Mouse (Mus musculus) stomach, embryonic 16.5 days (tissue): ENCODE results near the gene Ube2c. TPM values are rescaled to one million over a fixed set of nuclear protein-coding genes. Genes with fewer than 3 reads are reported as not detected.
A peak's percentile ranks its signal among the peaks of the same experiment; 100 is the strongest.

Experiments
- ATAC-seq: fragments of 200-750 bp; cut with Nextera tagmentation; 2 replicates; pipeline ENCODE4 v1.8.0; 2017; ENCODE audit warnings: moderate number of reproducible peaks, moderate TSS enrichment; ENCODE audit not compliant: insufficient read depth, low FRiP score
- H3K27ac ChIP-seq: fragments of 300-500 bp; sonication (generic); 2 replicates; pipeline ENCODE4 v1.5.1; 2014; ENCODE audit warnings: low read length
- H3K27me3 ChIP-seq: fragments of 300-500 bp; sonication (generic); 2 replicates; pipeline ENCODE4 v1.6.1; 2014; ENCODE audit warnings: low read length, control low read depth, mixed read lengths; ENCODE audit not compliant: control insufficient read depth, insufficient read depth
- H3K36me3 ChIP-seq: fragments of 300-500 bp; sonication (generic); 2 replicates; pipeline ENCODE4 v1.6.1; 2014; ENCODE audit warnings: low read length; ENCODE audit not compliant: control insufficient read depth, insufficient read depth
- H3K4me1 ChIP-seq: fragments of 300-500 bp; sonication (generic); 2 replicates; pipeline ENCODE4 v1.6.1; 2014; ENCODE audit warnings: low read length, control low read depth, mixed read lengths; ENCODE audit not compliant: control insufficient read depth, insufficient read depth
- H3K4me2 ChIP-seq: fragments of 300-500 bp; sonication (generic); 2 replicates; pipeline ENCODE4 v1.6.1; 2014; ENCODE audit warnings: low read depth, low read length, mixed read lengths
- H3K4me3 ChIP-seq: fragments of 300-500 bp; sonication (generic); replicated peaks from 2 replicates; pipeline ENCODE4 v1.5.1; 2014; ENCODE audit warnings: mild to moderate bottlenecking, low read length
- H3K9ac ChIP-seq: fragments of 300-500 bp; sonication (generic); 2 replicates; pipeline ENCODE4 v1.6.1; 2014; ENCODE audit warnings: low read length
- H3K9me3 ChIP-seq: fragments of 300-500 bp; sonication (generic); replicated peaks from 2 replicates; pipeline ENCODE4 v1.6.1; 2016; ENCODE audit warnings: low read length, control low read depth; ENCODE audit not compliant: control insufficient read depth
- WGBS: fragments of 180-500 bp; shearing (Covaris S2); extraction: QIAGEN DNeasy Blood & Tissue Kit; methylation state at CpG from one replicate; pipeline ENCODE4 v1.1.7; 2014; 5-methylcytosine and 5-hydroxymethylcytosine counted together
- polyA plus RNA-seq: library from polyadenylated mRNA; unstranded; fragments of >200 nt; fragmentation: Nextera tagmentation; extraction: Ambion mirVana; gene quantifications from 2 replicates; pipeline ENCODE4 v1.2.1, GENCODE M21; 2015

Ube2c gene
- polyA plus RNA-seq, 1 experiment from 2014 or later = 335 TPM

GRCm38 (mm10) chr2:164773229-164773988 is 3.7 kb downstream of the Ube2c start:
- 76% methylated on average over 14 of the region's 14 CpGs for WGBS
- Histone ChIP-seq H3K27ac (peak overlapping the region; percentile 25), H3K4me3 (no peak overlapping the region), H3K4me2 (no peak overlapping the region), H3K9me3 (no peaks in the 10 kb centered on the region), H3K36me3 (peaks cover 6% of the 10 kb centered on the region; the same call in 1 of the 2 replicates), H3K4me1 (peaks cover 30% of the 10 kb centered on the region), H3K27me3 (no peaks in the 10 kb centered on the region), H3K9ac (no peak overlapping the region)
- no peak for ATAC-seq

GRCm38 (mm10) chr2:164773989-164774364 is 4.3 kb downstream of the Ube2c start:
- no peak for ATAC-seq
- Histone ChIP-seq H3K4me1 (peaks cover 30% of the 10 kb centered on the region), H3K4me2 (no peak overlapping the region), H3K27ac (peak overlapping the region; percentile 25), H3K9me3 (no peaks in the 10 kb centered on the region), H3K36me3 (peaks cover 6% of the 10 kb centered on the region; the same call in 1 of the 2 replicates), H3K27me3 (no peaks in the 10 kb centered on the region), H3K9ac (no peak overlapping the region), H3K4me3 (no peak overlapping the region)
- 59% methylated on average over 5 of the region's 5 CpGs for WGBS

GRCm38 (mm10) chr2:164776130-164776529 is 6.4 kb downstream of the Ube2c start:
- ATAC-seq = no peak
- Histone ChIP-seq H3K27ac (no peak overlapping the region), H3K9ac (no peak overlapping the region), H3K36me3 (peaks cover 6% of the 10 kb centered on the region; the same call in 1 of the 2 replicates), H3K4me1 (peaks cover 18% of the 10 kb centered on the region), H3K4me2 (no peak overlapping the region), H3K9me3 (no peaks in the 10 kb centered on the region), H3K27me3 (no peaks in the 10 kb centered on the region), H3K4me3 (no peak overlapping the region)
- WGBS = 75% methylated on average over 6 of the region's 6 CpGs

GRCm38 (mm10) chr2:164776801-164777200 is 7.1 kb downstream of the Ube2c start:
- Histone ChIP-seq H3K4me2 (no peak overlapping the region), H3K9ac (no peak overlapping the region), H3K27ac (no peak overlapping the region), H3K9me3 (no peaks in the 10 kb centered on the region), H3K4me3 (no peak overlapping the region), H3K27me3 (no peaks in the 10 kb centered on the region), H3K36me3 (peaks cover 6% of the 10 kb centered on the region; the same call in 1 of the 2 replicates), H3K4me1 (peaks cover 11% of the 10 kb centered on the region)
- no peak for ATAC-seq
- whole genome bisulfite sequencing = 50% methylated on average over 17 of the region's 17 CpGs

- no peak overlapping the region for H3K4me3 ChIP-seq
- peaks cover 6% of the 10 kb centered on the region for H3K4me1 ChIP-seq
- 77% methylated on average over 30 of the region's 30 CpGs for WGBS
- no peaks in the 10 kb centered on the region for H3K9me3 ChIP-seq
- H3K36me3 ChIP-seq = peaks cover 6% of the 10 kb centered on the region; the same call in 1 of the 2 replicates
- H3K9ac ChIP-seq = no peak overlapping the region
- no peaks in the 10 kb centered on the region for H3K27me3 ChIP-seq
- H3K27ac ChIP-seq = no peak overlapping the region
- ATAC-seq = no peak
- no peak overlapping the region for H3K4me2 ChIP-seq
These were observed 7.7 kb downstream of the Ube2c start for GRCm38 (mm10) chr2:164777246-164778014.

- Histone ChIP-seq H3K9me3 (no peaks in the 10 kb centered on the region), H3K9ac (no peak overlapping the region), H3K36me3 (peaks cover 4% of the 10 kb centered on the region; the same call in 1 of the 2 replicates), H3K4me1 (peaks cover 6% of the 10 kb centered on the region), H3K27me3 (no peaks in the 10 kb centered on the region), H3K4me3 (no peak overlapping the region), H3K4me2 (no peak overlapping the region), H3K27ac (no peak overlapping the region)
- ATAC-seq = no peak
- WGBS = 91% methylated on average over 11 of the region's 11 CpGs
These were observed 8.3 kb downstream of the Ube2c start for GRCm38 (mm10) chr2:164778015-164778287.

GRCm38 (mm10) chr2:164778809-164779208 is 9.1 kb downstream of the Ube2c start:
- H3K27ac ChIP-seq = no peak overlapping the region
- no peak for ATAC-seq
- H3K9ac ChIP-seq = no peak overlapping the region
- H3K27me3 ChIP-seq = no peaks in the 10 kb centered on the region
- H3K9me3 ChIP-seq = no peaks in the 10 kb centered on the region
- H3K36me3 ChIP-seq = no peaks in the 10 kb centered on the region
- H3K4me3 ChIP-seq = no peak overlapping the region
- no peaks in the 10 kb centered on the region for H3K4me1 ChIP-seq
- H3K4me2 ChIP-seq = no peak overlapping the region
- WGBS = 74% methylated on average over 7 of the region's 7 CpGs

- Histone ChIP-seq H3K9me3 (no peaks in the 10 kb centered on the region), H3K4me3 (no peak within 1 kb of the TSS), H3K4me1 (peaks cover 3% of the 10 kb centered on the region; the same call in 1 of the 2 replicates), H3K9ac (no peak within 1 kb of the TSS), H3K27ac (no peak within 1 kb of the TSS), H3K4me2 (no peak within 1 kb of the TSS), H3K27me3 (no peaks in the 10 kb centered on the region), H3K36me3 (no peaks in the 10 kb centered on the region)
- no peak for ATAC-seq
- 63% methylated on average over 8 of the region's 8 CpGs for WGBS
These were observed 9.9 kb downstream of the Ube2c start, which contains the start of gene Tnnc2 for GRCm38 (mm10) chr2:164779481-164780086. Tnnc2 (minus strand) TSS chr2:164779967.

GRCm38 (mm10) chr2:164781876-164782275 is 12.2 kb downstream of the Ube2c start:
- no peak for ATAC-seq
- 68% methylated on average over 4 of the region's 4 CpGs for WGBS

More at GRCm38 (mm10) chr2:164781876-164782275, 12.2 kb downstream of the Ube2c start:
- Histone ChIP-seq H3K36me3 (no peaks in the 10 kb centered on the region), H3K4me1 (peaks cover 10% of the 10 kb centered on the region), H3K9me3 (no peaks in the 10 kb centered on the region), H3K4me3 (no peak overlapping the region), H3K4me2 (no peak overlapping the region), H3K9ac (no peak overlapping the region), H3K27me3 (no peaks in the 10 kb centered on the region), H3K27ac (no peak overlapping the region)
